Mouse (Mus musculus) cerebellum, adult 2 months (tissue): Measurements from ENCODE around the gene Grpel1.

Experiments
- CTCF ChIP-seq: fragments of 200-500 bp; IDR thresholded peaks from 2 replicates; pipeline ENCODE4 v1.5.1; 2011; ENCODE audit warnings: low read depth, mild to moderate bottlenecking, control low read depth, low read length, moderate library complexity, borderline replicate concordance; ENCODE audit not compliant: insufficient read depth
- POLR2A ChIP-seq: fragments of 200-500 bp; IDR thresholded peaks from 2 replicates; pipeline ENCODE4 v1.6.1; 2011; ENCODE audit warnings: low read length, control low read depth, borderline replicate concordance; ENCODE audit not compliant: insufficient read depth

DNA sequence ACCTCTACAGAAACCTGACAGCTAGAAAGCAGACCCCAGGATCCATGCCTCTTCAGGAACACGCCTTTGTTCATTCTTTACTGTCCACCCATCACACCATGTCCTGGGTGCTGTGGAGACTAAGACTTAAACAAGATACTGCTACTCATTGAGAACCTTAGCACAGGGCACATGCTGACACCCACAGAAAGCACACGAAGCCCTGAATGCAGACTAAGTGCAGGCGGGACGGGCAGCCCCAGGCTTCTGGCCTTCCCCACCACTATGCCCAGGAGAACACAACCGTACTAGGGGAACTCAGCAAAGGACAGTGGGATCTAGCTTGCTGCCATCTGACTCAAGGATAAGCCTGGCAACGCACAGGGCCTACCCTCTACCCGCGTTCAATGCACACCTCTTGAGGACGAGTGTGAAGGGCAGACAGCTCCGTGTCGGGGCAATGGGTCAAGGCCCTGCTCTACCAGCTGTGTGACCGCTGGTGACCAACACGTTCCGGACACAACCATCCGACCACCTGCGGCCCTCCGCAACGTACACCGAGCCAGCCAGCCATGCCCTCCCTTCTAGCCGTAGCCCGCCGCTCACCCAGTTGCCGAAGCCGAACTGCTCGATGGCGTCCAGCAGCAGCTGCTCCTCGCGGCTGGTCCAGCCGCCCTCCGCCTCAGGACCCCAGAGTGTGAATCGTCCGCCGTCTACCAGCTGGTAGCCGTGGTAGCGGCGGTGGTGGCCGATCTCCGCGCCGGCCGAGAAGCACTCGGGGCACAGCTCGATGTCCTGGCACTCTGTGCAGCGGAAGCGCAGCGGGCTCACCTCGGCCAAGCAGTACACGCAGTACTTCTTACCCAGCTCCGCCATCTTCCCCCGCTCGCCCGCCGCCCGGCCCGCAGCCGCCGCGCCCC lies 18.7 kb downstream of the Grpel1 start:
- TF ChIP-seq CTCF (no peak), POLR2A (no peak)
